In the genomic region with DNA sequence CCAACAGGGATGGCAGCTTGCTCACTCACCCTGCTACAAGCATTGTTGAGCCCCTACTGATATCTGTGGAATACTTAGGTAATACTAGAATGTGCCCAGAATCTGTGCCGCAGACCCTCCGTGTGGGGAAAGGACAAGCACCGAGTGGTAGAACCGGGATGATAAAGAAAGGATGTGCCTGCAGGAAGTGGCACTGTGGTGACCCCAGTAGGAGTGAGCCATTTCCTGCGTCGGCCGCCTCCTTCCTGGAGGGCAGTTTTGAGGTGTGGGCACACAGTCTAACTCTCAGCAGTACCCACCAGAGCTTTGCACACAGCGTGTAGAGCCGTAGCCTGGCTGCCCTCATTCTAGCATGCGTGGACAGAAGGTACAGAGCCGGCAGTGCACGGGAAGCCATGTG, we compare ENCODE assay signal across 16 mouse cellular contexts. TPM values are rescaled to one million over a fixed set of nuclear protein-coding genes. Genes with fewer than 3 reads are reported as not detected.
"Had no signal": no experiment of that assay in that cellular context is flagged by ENCODE, and none has a peak within 500 bp of the region (broad histone marks: within the 10 kb centered on the region; RNA-seq: fewer than 3 reads in every experiment).

No protein-coding gene starts in this region.

- H3K4me1 ChIP-seq: kidney, embryonic 15.5 days; limb, embryonic 10.5 days; midbrain, embryonic 10.5 days; neural tube, embryonic 12.5 days had no signal

- H3K27ac ChIP-seq: kidney, embryonic 15.5 days; left cerebral cortex, adult 2 months; limb, embryonic 10.5 days; liver, embryonic 15.5 days; macrophage; midbrain, embryonic 10.5 days; neural tube, embryonic 12.5 days had no signal

- H3K27me3 ChIP-seq: kidney, embryonic 15.5 days; liver, embryonic 15.5 days; neural tube, embryonic 12.5 days had no signal

- DNase-seq: kidney, adult 2 months; kidney, postnatal 14 days; lung, embryonic 14.5 days; midbrain, embryonic 14.5 days; right cerebral cortex, postnatal 4 days; spleen, adult 18-20 months; thymus, postnatal 14 days had no signal

- H3K4me3 ChIP-seq: kidney, embryonic 15.5 days; left cerebral cortex, adult 2 months; limb, embryonic 10.5 days; liver, embryonic 15.5 days; midbrain, embryonic 10.5 days; myocyte; neural tube, embryonic 12.5 days had no signal

- ATAC-seq: intestine, embryonic 16.5 days had no signal

RNA-seq across cellular contexts. Expression of a gene that starts 34.7 kb away (rescaled TPM):
- polyA plus RNA-seq: macrophage had no signal
